ENCODE assay signal across 9 mouse cellular contexts in the genomic region with DNA sequence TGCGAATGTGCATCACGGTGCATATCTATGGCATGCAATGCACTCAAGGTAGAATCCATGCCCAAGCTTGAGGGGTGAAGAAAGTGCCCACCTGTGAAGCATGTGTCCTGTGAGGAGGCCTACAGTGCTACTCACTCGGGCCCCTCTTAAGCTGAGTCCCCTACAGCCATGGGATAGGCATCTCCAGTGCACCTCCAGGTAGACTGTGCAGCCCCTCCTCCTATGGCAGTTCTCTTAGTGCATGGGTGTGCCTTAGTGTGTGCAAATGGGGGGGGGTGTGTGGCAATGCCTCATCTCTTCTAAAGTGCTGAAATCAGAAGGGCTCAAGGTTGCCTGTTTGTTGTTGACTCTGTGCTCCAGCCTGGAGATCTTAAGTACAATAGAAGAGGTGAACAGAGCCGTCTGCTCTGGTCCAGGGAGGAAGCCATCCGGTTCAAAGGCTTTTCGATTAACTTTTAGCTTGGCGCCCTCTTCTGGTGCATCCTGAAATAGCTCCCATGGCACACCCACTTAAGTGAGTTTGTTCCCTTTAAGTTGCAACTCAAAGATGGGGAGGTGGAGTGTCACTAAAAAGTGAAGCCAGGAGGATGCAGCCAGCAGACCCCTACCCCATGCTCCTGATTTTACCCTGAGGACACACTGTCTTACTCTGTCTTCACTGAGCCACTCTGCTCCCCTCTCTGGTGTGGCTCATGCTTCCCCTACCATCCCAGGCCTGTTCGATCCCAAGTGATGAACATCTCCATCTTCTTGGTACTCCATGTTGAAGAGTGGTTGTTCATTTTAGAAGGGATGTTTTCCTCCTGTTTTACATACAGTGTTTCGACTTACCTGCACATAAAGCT. TPM values are rescaled to one million over a fixed set of nuclear protein-coding genes. Genes with fewer than 3 reads are reported as not detected.
A peak's percentile ranks its signal among the peaks of the same experiment; 100 is the strongest.
DNase-seq lines count a peak whose midpoint lies in the region; ATAC-seq lines count a peak whose summit lies in the region.
"Had no signal": no experiment of that assay in that cellular context is flagged by ENCODE, and none has a peak within 500 bp of the region (broad histone marks: within the 10 kb centered on the region; RNA-seq: fewer than 3 reads in every experiment).

No protein-coding gene starts in this region.

- DNase-seq in 416B (ENCODE audit: low read depth): peak; percentile 79
- peak; percentile 20 for DNase-seq in gastrocnemius, postnatal 25 days
- peak; percentile 72 for DNase-seq in kidney, adult 9 months
- DNase-seq in liver, embryonic 13.5 days: peak; percentile 34
- DNase-seq in testis, postnatal 10 days (ENCODE audit: low spot score): peak; percentile 90

- WGBS in liver, embryonic 13.5 days (ENCODE audit: insufficient replicate concordance): 39% methylated on average over 9 of the region's 9 CpGs
- WGBS in neural tube, embryonic 12.5 days: 46% methylated on average over 9 of the region's 9 CpGs

- no peak overlapping the region for H3K4me3 ChIP-seq in liver, embryonic 13.5 days (replicated peaks)
- no peak overlapping the region for H3K4me3 ChIP-seq in neural tube, embryonic 12.5 days
- H3K4me3 ChIP-seq: erythroblast, embryonic 14.5 days had no signal

- no peaks in the 10 kb centered on the region for H3K9me3 ChIP-seq in liver, embryonic 13.5 days (replicated peaks)
- H3K9me3 ChIP-seq in neural tube, embryonic 12.5 days: no peaks in the 10 kb centered on the region

- ATAC-seq in activated CD4-positive, CD25-positive, alpha-beta regulatory T cell, adult 4 months: peak; percentile 63
- peak; percentile 90 for ATAC-seq in common myeloid progenitor, adult 5-6 weeks (replicated peaks; ENCODE audit: low read depth, poor library complexity, severe bottlenecking)
- no peak for ATAC-seq in liver, embryonic 13.5 days (ENCODE audit: low read depth)
- 0 out of 2 replicates have a peak, but pooled peaks have one; percentile 58 for ATAC-seq in neural tube, embryonic 12.5 days (ENCODE audit: low FRiP score, low read depth)

- H3K4me1 ChIP-seq in liver, embryonic 13.5 days (replicated peaks): no peaks in the 10 kb centered on the region
- H3K4me1 ChIP-seq in neural tube, embryonic 12.5 days: no peaks in the 10 kb centered on the region

- no peak overlapping the region for H3K4me2 ChIP-seq in liver, embryonic 13.5 days
- H3K4me2 ChIP-seq in neural tube, embryonic 12.5 days (replicated peaks): no peak overlapping the region

- H3K9ac ChIP-seq in liver, embryonic 13.5 days: no peak overlapping the region
- no peak overlapping the region for H3K9ac ChIP-seq in neural tube, embryonic 12.5 days

- peaks cover 4% of the 10 kb centered on the region; the same call in 1 of the 2 replicates for H3K36me3 ChIP-seq in liver, embryonic 13.5 days
- peaks cover 3% of the 10 kb centered on the region for H3K36me3 ChIP-seq in neural tube, embryonic 12.5 days

- H3K27ac ChIP-seq in liver, embryonic 13.5 days: no peak overlapping the region
- H3K27ac ChIP-seq in neural tube, embryonic 12.5 days: no peak overlapping the region

- no peaks in the 10 kb centered on the region for H3K27me3 ChIP-seq in liver, embryonic 13.5 days
- no peaks in the 10 kb centered on the region for H3K27me3 ChIP-seq in neural tube, embryonic 12.5 days (replicated peaks)

RNA-seq across cellular contexts. Expression of a gene that starts 55.0 kb away (rescaled TPM):
- polyA plus RNA-seq in activated CD4-positive, CD25-positive, alpha-beta regulatory T cell, adult 4 months (2017; shearing (Covaris generic)): 10 to 100 TPM; 22.7 to 23.3 TPM
- 13.3 and 17.2 TPM in 2 replicates for total RNA-seq in common myeloid progenitor, adult 5-6 weeks (2017)
- 1 to 10 TPM; 5.6 to 6.5 TPM for total RNA-seq in gastrocnemius, postnatal 25 days (2021)
- polyA plus RNA-seq in liver, embryonic 13.5 days (2015; fragmentation: Nextera tagmentation; extraction: Ambion mirVana): 12.5 and 13.2 TPM in 2 replicates
- polyA plus RNA-seq in neural tube, embryonic 12.5 days (2016; fragmentation: Nextera tagmentation; extraction: Ambion mirVana): 19.2 and 19.6 TPM in 2 replicates

Comparison
In these comparisons a context has a peak if more than half of its experiments do, and no peak if none do; other contexts are left out.
1. DNase-seq: peak in every context shown above with its lines; median percentile 90 in testis, postnatal 10 days; 79 in 416B; 72 in kidney, adult 9 months; 34 in liver, embryonic 13.5 days; 20 in gastrocnemius, postnatal 25 days.